Mouse (Mus musculus) ES-E14 (cell line): ENCODE results near the gene Pou3f1. TPM values are rescaled to one million over a fixed set of nuclear protein-coding genes. Genes with fewer than 3 reads are reported as not detected.

ENCODE experiments used
- DNase-seq: peaks from one replicate; pipeline ENCODE4 v3.0.0-alpha.2; 2013; ENCODE audit warnings: low read depth, low spot score
- H3K27ac ChIP-seq: 2 replicates; pipeline ENCODE4 v1.5.1; 2012; ENCODE audit warnings: low read depth, mild to moderate bottlenecking, low read length, moderate library complexity, mixed read lengths; ENCODE audit not compliant: poor library complexity, insufficient read depth, severe bottlenecking
- H3K36me3 ChIP-seq: 2 replicates; pipeline ENCODE4 v1.6.1; 2012; ENCODE audit warnings: mild to moderate bottlenecking, low read length, moderate library complexity, mixed read lengths; ENCODE audit not compliant: control insufficient read depth, poor library complexity, insufficient read depth, severe bottlenecking
- H3K4me1 ChIP-seq, 2 experiments: fragments of 150-350 bp in 1 of 2; sonication (generic) in 1 of 2; 2 replicates each; pipeline ENCODE4 v1.6.1; 2012; ENCODE audit warnings: low read length in 2 of 2, mild to moderate bottlenecking in 1 of 2, mixed read lengths in 1 of 2; ENCODE audit not compliant: control insufficient read depth in 2 of 2, insufficient read depth in 2 of 2, poor library complexity in 1 of 2
- H3K4me3 ChIP-seq, 2 experiments: fragments of 150-350 bp in 1 of 2; sonication (generic) in 1 of 2; 2 replicates each; pipeline ENCODE4 v1.5.1; 2012; ENCODE audit warnings: low read length in 2 of 2, low read depth in 1 of 2, mild to moderate bottlenecking in 1 of 2, mixed read lengths in 1 of 2; ENCODE audit not compliant: insufficient read depth in 1 of 2, poor library complexity in 1 of 2, severe bottlenecking in 1 of 2
- H3K9ac ChIP-seq: 2 replicates; pipeline ENCODE4 v1.6.1; 2012; ENCODE audit warnings: low read depth, mild to moderate bottlenecking, low read length, mixed read lengths; ENCODE audit not compliant: poor library complexity, insufficient read depth, severe bottlenecking
- H3K9me3 ChIP-seq: fragments of 150-350 bp; sonication (generic); 2 replicates; pipeline ENCODE4 v1.6.1; 2012; ENCODE audit warnings: low read depth, mild to moderate bottlenecking, low read length; ENCODE audit not compliant: control insufficient read depth, insufficient read depth
- CHD2 ChIP-seq: IDR thresholded peaks from 2 replicates; pipeline ENCODE4 v1.6.1; 2014; ENCODE audit warnings: mild to moderate bottlenecking, low read depth, low read length, inconsistent platforms
- HCFC1 ChIP-seq: IDR thresholded peaks from 2 replicates; pipeline ENCODE4 v1.6.1; 2012; ENCODE audit warnings: low read length, inconsistent platforms, borderline replicate concordance; ENCODE audit not compliant: insufficient read depth
- MAFK ChIP-seq: IDR thresholded peaks from 2 replicates; pipeline ENCODE4 v1.6.1; 2014; ENCODE audit warnings: mild to moderate bottlenecking, low read depth, low read length, inconsistent platforms; ENCODE audit not compliant: insufficient read depth
- ZC3H11A ChIP-seq: IDR thresholded peaks from 2 replicates; pipeline ENCODE4 v1.6.1; 2012; ENCODE audit warnings: low read depth, mild to moderate bottlenecking, inconsistent platforms, low read length, borderline replicate concordance
- ZNF384 ChIP-seq: IDR thresholded peaks from 2 replicates; pipeline ENCODE4 v1.6.1; 2012; ENCODE audit warnings: low read depth, low read length, inconsistent platforms
- in situ Hi-C, 2 experiments: fragments of 600-800 bp; cut with MboI; formaldehyde crosslinking; loops; one replicate each; pipeline ENCODE4 v1.15.1; 2025; ENCODE audit warnings: low sequenced_read_pairs in 2 of 2, inconsistent platforms in 1 of 2; ENCODE audit not compliant: unreplicated experiment in 2 of 2
- total RNA-seq: library from RNA; depleted of rRNA; stranded (reverse); fragments of 300-350 nt; gene quantifications from 2 replicates; pipeline ENCODE4 v1.2.3, GENCODE M21; 2012; rRNA removed

Gene Pou3f1
- 6.2 and 9.5 TPM in 2 replicates for total RNA-seq

DNA sequence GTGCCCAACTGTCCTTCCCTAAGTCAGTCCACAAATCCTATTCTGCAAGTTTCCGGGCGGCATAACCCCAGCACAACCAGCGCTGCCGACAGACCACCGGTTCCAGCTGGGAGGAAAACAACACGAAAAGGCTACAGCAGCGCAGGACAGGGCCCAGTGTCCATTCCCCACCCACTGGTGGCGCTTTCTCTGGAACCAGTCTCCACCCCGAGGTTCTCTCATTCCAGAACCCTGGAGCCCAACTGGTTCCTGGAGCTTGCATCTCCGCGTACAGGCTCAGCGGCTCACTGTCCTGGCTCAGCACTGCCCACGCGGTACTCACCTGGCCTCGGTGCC is at the start of gene Pou3f1:
TSS of gene Pou3f1 (plus strand) at position 290 of the 336 bp plus-strand sequence.
- Histone ChIP-seq H3K4me3 (peak within 1 kb of the TSS; percentile 87 to 91), H3K4me1 (peaks cover 4 to 9% of the 10 kb centered on the region in 2 experiments; a peak in 2 of 4 replicates), H3K36me3 (peaks cover 3% of the 10 kb centered on the region; the same call in 1 of the 2 replicates), H3K9ac (peak within 1 kb of the TSS; percentile 80), H3K9me3 (no peaks in the 10 kb centered on the region), H3K27ac (no peak within 1 kb of the TSS)
- TF ChIP-seq ZC3H11A (no peak), CHD2 (no peak), ZNF384 (no peak), HCFC1 (no peak), MAFK (no peak)
- in situ Hi-C loops, result no loop called here
- no peak for DNase-seq

DNA sequence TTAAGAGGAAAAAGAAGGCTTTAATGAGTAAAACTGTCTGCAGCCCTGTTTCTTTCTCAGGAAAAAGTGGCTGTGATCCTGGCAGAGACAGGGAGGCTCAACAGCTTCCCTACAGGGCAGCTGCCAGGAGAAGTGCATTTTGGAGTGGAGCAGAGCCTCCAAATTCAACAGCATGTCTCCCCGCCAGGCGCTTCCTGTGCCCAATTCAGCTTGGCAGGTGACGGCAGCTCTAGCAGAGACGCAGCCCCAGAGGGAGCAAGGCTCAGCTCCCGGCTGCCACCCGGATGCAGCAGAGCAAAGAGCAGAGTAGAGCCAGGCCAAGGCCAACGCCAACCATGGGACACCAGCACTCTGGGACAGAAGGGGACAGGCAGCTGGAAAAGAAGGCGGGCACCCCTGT is 49.4 kb upstream of the Pou3f1 start:
- no peak for TF ChIP-seq HCFC1
- no peak for TF ChIP-seq CHD2
- no peak for TF ChIP-seq ZC3H11A
- no peak for TF ChIP-seq MAFK
- TF ChIP-seq ZNF384, result no peak
- no peak overlapping the region for H3K4me3 ChIP-seq
- no peaks in the 10 kb centered on the region for H3K9me3 ChIP-seq
- H3K36me3 ChIP-seq, result no peaks in the 10 kb centered on the region
- DNase-seq, result no peak
- no peak overlapping the region for H3K27ac ChIP-seq
- in situ Hi-C loops, result no loop called here
- no peak overlapping the region for H3K9ac ChIP-seq
- peaks cover 4 to 15% of the 10 kb centered on the region in 2 experiments for H3K4me1 ChIP-seq

DNA sequence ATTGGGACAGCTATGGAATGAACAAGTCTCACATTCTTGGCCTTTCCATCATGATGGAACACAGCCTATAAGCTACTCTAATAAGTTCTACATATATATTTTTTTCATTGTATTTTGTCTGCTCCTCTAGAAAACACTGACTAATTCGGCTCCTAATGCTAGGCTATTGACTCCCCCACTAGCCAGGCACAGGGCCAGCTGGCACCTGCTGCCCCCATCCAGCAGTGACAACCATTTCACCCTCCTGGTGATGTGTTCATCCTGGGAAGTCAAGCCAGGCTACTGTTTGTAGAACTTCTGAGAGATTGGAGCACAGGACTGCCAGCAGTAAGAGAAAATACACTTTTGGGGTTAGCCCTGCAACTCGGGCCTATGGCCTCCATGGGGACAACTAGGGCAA is 46.5 kb upstream of the Pou3f1 start:
- Histone ChIP-seq H3K9ac (no peak overlapping the region), H3K4me1 (peaks cover 12 to 19% of the 10 kb centered on the region in 2 experiments), H3K4me3 (no peak overlapping the region), H3K36me3 (no peaks in the 10 kb centered on the region), H3K9me3 (no peaks in the 10 kb centered on the region), H3K27ac (no peak overlapping the region)
- in situ Hi-C loops, result no loop called here
- no peak for TF ChIP-seq CHD2
- TF ChIP-seq MAFK, result no peak
- TF ChIP-seq ZNF384, result no peak
- TF ChIP-seq ZC3H11A, result no peak
- no peak for TF ChIP-seq HCFC1
- DNase-seq, result no peak

DNA sequence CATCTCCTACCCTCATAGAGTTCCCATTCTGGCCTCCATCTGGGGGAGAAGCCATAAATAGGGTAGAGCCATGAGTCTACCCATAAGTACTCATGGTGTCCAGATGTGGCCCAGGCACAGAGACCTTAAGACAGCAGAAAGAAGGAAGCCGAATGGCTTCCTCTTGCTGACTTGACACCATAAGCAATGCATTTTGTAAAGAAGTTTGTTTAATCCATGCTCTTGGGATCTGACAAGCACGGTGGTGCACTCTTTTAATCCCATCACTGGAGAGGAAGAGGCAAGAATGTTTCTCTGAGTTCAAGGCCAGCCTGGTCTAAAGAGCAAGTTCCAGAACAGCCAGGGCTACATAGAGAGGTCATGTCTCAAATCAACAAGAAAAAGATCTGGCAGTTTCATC is 45.9 kb upstream of the Pou3f1 start, which contains the start of gene 3100002H09Rik:
TSS of gene 3100002H09Rik (minus strand) at position 101 of the 400 bp plus-strand sequence.
- H3K9ac ChIP-seq, result no peak within 1 kb of the TSS
- H3K4me1 ChIP-seq, result peaks cover 12 to 17% of the 10 kb centered on the region in 2 experiments
- H3K4me3 ChIP-seq, result no peak within 1 kb of the TSS
- no peaks in the 10 kb centered on the region for H3K9me3 ChIP-seq
- TF ChIP-seq CHD2, result no peak
- TF ChIP-seq MAFK, result no peak
- TF ChIP-seq ZNF384, result no peak
- no peak for TF ChIP-seq HCFC1
- TF ChIP-seq ZC3H11A, result no peak
- DNase-seq, result no peak
- H3K36me3 ChIP-seq, result no peaks in the 10 kb centered on the region
- H3K27ac ChIP-seq, result no peak within 1 kb of the TSS
- in situ Hi-C loops, result no loop called here
